Comparison of ENCODE assay signal across 27 mouse cellular contexts in the genomic region with DNA sequence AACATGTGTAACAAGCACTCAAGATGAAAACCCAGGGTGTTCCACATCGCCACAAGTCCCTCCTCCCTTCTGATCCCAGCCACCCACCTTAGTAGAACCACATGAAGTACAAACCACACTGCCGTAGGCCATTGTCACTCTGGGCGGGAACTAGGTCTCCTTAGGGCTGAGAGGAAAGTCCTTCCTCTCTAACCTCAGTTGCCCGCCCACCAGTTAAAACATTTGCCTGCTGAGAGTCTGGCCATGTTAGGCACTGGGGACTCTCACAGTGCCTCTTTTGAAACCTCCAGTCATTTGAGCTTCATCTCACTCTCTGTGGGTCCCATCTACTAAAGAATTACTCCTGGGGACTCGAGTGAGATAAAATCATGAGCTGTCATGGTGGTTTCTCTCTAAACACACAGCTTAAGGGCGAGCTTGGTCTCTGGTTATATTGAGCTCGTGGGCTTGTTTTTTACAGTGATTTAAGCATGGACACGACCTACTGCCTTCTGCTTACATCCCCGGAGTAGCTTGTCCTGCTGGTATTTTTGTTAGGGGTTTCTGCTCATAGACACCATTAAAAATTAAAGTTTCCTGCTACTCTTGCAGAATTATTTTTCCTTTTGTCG. TPM values are rescaled to one million over a fixed set of nuclear protein-coding genes. Genes with fewer than 3 reads are reported as not detected.
DNase-seq lines count a peak whose midpoint lies in the region; ATAC-seq and TF ChIP-seq lines count a peak whose summit lies in the region.
"Had no signal": no experiment of that assay in that cellular context is flagged by ENCODE, and none has a peak within 500 bp of the region (broad histone marks: within the 10 kb centered on the region; RNA-seq: fewer than 3 reads in every experiment).

No protein-coding gene starts in this region.

- intact Hi-C loops in heart, adult 2 months (cut with DNase I) = no loop called here

- WGBS in heart, adult 2 months = 91% methylated on average over 10 of the region's 10 CpGs
- 84% methylated on average over 10 of the region's 10 CpGs for WGBS in kidney, embryonic 15.5 days
- 89% methylated on average over 10 of the region's 10 CpGs for WGBS in midbrain, embryonic 11.5 days

- no peaks in the 10 kb centered on the region for H3K9me3 ChIP-seq in kidney, embryonic 15.5 days (replicated peaks)
- no peaks in the 10 kb centered on the region for H3K9me3 ChIP-seq in midbrain, embryonic 11.5 days (ENCODE audit: control insufficient read depth, low read length)
- H3K9me3 ChIP-seq: embryonic facial prominence, embryonic 15.5 days; heart, embryonic 15.5 days; hindbrain, embryonic 13.5 days; liver, embryonic 13.5 days; megakaryocyte, embryonic 14.5 days; midbrain, embryonic 15.5 days; neural tube, embryonic 13.5 days; stomach, embryonic 15.5 days had no signal

- no peak overlapping the region for H3K4me3 ChIP-seq in heart, adult 2 months
- no peak overlapping the region for H3K4me3 ChIP-seq in kidney, embryonic 15.5 days (replicated peaks)
- no peak overlapping the region for H3K4me3 ChIP-seq in midbrain, embryonic 11.5 days (ENCODE audit: low read depth, low read length)
- H3K4me3 ChIP-seq: embryonic facial prominence, embryonic 15.5 days; heart, embryonic 15.5 days; hindbrain, embryonic 13.5 days; liver, embryonic 13.5 days; megakaryocyte, embryonic 14.5 days; midbrain, embryonic 15.5 days; neural tube, embryonic 13.5 days; stomach, embryonic 15.5 days had no signal

- no peaks in the 10 kb centered on the region for H3K4me1 ChIP-seq in heart, adult 2 months (ENCODE audit: control insufficient read depth, insufficient read depth, low read length)
- H3K4me1 ChIP-seq in kidney, embryonic 15.5 days = no peaks in the 10 kb centered on the region
- H3K4me1 ChIP-seq in midbrain, embryonic 11.5 days (ENCODE audit: control insufficient read depth, insufficient read depth, low read length) = no peaks in the 10 kb centered on the region
- H3K4me1 ChIP-seq: embryonic facial prominence, embryonic 15.5 days; heart, embryonic 15.5 days; hindbrain, embryonic 13.5 days; liver, embryonic 13.5 days; midbrain, embryonic 15.5 days; neural tube, embryonic 13.5 days; stomach, embryonic 15.5 days had no signal

- H3K79me2 ChIP-seq in heart, adult 2 months (replicated peaks; ENCODE audit: control insufficient read depth, insufficient read depth, low read length) = no peaks in the 10 kb centered on the region

- TF ChIP-seq POLR2A in heart, adult 2 months (IDR thresholded peaks at IDR 0.05; ENCODE audit: insufficient read depth, low read depth, low read length) = no peak

- TF ChIP-seq CTCF in heart, adult 2 months (IDR thresholded peaks at IDR 0.05) = no peak

- H3K36me3 ChIP-seq in heart, adult 2 months (ENCODE audit: control insufficient read depth, insufficient read depth, low read length) = no peaks in the 10 kb centered on the region
- H3K36me3 ChIP-seq in kidney, embryonic 15.5 days = peaks cover 97% of the 10 kb centered on the region
- H3K36me3 ChIP-seq in midbrain, embryonic 11.5 days (ENCODE audit: control insufficient read depth, insufficient read depth, low read length) = peaks cover 12% of the 10 kb centered on the region

- no peak overlapping the region for H3K9ac ChIP-seq in heart, adult 2 months (ENCODE audit: low read depth, low read length)
- H3K9ac ChIP-seq in kidney, embryonic 15.5 days = no peak overlapping the region
- no peak overlapping the region for H3K9ac ChIP-seq in midbrain, embryonic 11.5 days (ENCODE audit: low read length)
- H3K9ac ChIP-seq: embryonic facial prominence, embryonic 15.5 days; heart, embryonic 15.5 days; hindbrain, embryonic 13.5 days; liver, embryonic 13.5 days; midbrain, embryonic 15.5 days; neural tube, embryonic 13.5 days; stomach, embryonic 15.5 days had no signal

- H3K27ac ChIP-seq in heart, adult 2 months = no peak overlapping the region
- no peak overlapping the region for H3K27ac ChIP-seq in kidney, embryonic 15.5 days
- H3K27ac ChIP-seq in midbrain, embryonic 11.5 days (ENCODE audit: low read depth, low read length) = no peak overlapping the region
- H3K27ac ChIP-seq: embryonic facial prominence, embryonic 15.5 days; heart, embryonic 15.5 days; hindbrain, embryonic 13.5 days; liver, embryonic 13.5 days; midbrain, embryonic 15.5 days; neural tube, embryonic 13.5 days; stomach, embryonic 15.5 days had no signal

- TF ChIP-seq EP300 in heart, adult 2 months (IDR thresholded peaks at IDR 0.05; ENCODE audit: insufficient read depth, low read depth, low read length) = no peak

- peak; percentile 83 for ATAC-seq in inflammation-experienced regulatory T-cells, adult 6 months
- ATAC-seq in kidney, embryonic 15.5 days (replicated peaks; ENCODE audit: low FRiP score) = no peak
- no peak for ATAC-seq in midbrain, embryonic 11.5 days (ENCODE audit: low FRiP score)
- ATAC-seq: forebrain, embryonic 16.5 days; intestine, embryonic 16.5 days; midbrain, embryonic 15.5 days had no signal

- H3K4me2 ChIP-seq in kidney, embryonic 15.5 days = no peak overlapping the region
- no peak overlapping the region for H3K4me2 ChIP-seq in midbrain, embryonic 11.5 days
- H3K4me2 ChIP-seq: embryonic facial prominence, embryonic 15.5 days; heart, embryonic 15.5 days; hindbrain, embryonic 13.5 days; liver, embryonic 13.5 days; midbrain, embryonic 15.5 days; neural tube, embryonic 13.5 days; stomach, embryonic 15.5 days had no signal

- no peaks in the 10 kb centered on the region for H3K27me3 ChIP-seq in heart, adult 2 months (ENCODE audit: control insufficient read depth, insufficient read depth, low read length)
- no peaks in the 10 kb centered on the region for H3K27me3 ChIP-seq in kidney, embryonic 15.5 days
- H3K27me3 ChIP-seq in midbrain, embryonic 11.5 days (ENCODE audit: control insufficient read depth, insufficient read depth, low read length) = no peaks in the 10 kb centered on the region
- H3K27me3 ChIP-seq: embryonic facial prominence, embryonic 15.5 days; heart, embryonic 15.5 days; hindbrain, embryonic 13.5 days; liver, embryonic 13.5 days; megakaryocyte, embryonic 14.5 days; midbrain, embryonic 15.5 days; neural tube, embryonic 13.5 days; stomach, embryonic 15.5 days had no signal

- peak; percentile 66 for DNase-seq in heart, adult 11 months
- no peak for DNase-seq in heart, adult 2 months
- DNase-seq in thymus, postnatal 14 days = peak; percentile 50
- DNase-seq in adrenal gland, postnatal 14 days = no peak
- no peak for DNase-seq in midbrain, embryonic 11.5 days (ENCODE audit: low spot score, missing footprints)
- DNase-seq: cerebellum, adult 11 months; cerebellum, adult 9-11 months; gastrocnemius, postnatal 36 days; heart, postnatal 36 days; kidney, postnatal 4 days; liver, embryonic 13.5 days; lung, adult 2 months; lung, postnatal 14 days; right cerebral cortex, adult 18-20 months; right cerebral cortex, postnatal 4 days had no signal

RNA-seq across cellular contexts. Expression of a gene that starts 7.2 kb away (rescaled TPM):
- total RNA-seq in heart, adult 2 months (2021) = 1 to 10 TPM; 7.3 to 9.1 TPM
- 7.2 and 9.3 TPM in 2 replicates for polyA plus RNA-seq in heart, adult 2 months (2012; rRNA removed)
- polyA plus RNA-seq in inflammation-experienced regulatory T-cells, adult 6 months (2017; shearing (Covaris generic)) = 100 to 1,000 TPM; 180 to 219 (median 188) TPM
- 5.5 and 6.1 TPM in 2 replicates for polyA plus RNA-seq in kidney, embryonic 15.5 days (2015; fragmentation: Nextera tagmentation; extraction: Ambion mirVana)
- total RNA-seq in adrenal gland, postnatal 14 days (2021) = 12.2 and 27.7 TPM in 2 replicates
- polyA plus RNA-seq in midbrain, embryonic 11.5 days (2014; fragmentation: Nextera tagmentation; extraction: Ambion mirVana) = 1.1 TPM in 2 replicates

RNA-seq across cellular contexts. Expression of a gene that starts 52.7 kb away (rescaled TPM):
- total RNA-seq in heart, adult 2 months (2021) = 10 to 100 TPM; 41.6 to 52.1 TPM
- polyA plus RNA-seq in heart, adult 2 months (2012; rRNA removed) = 27.7 and 39.9 TPM in 2 replicates
- 10 to 100 TPM; 33.8 to 41.7 (median 37.1) TPM for polyA plus RNA-seq in inflammation-experienced regulatory T-cells, adult 6 months (2017; shearing (Covaris generic))
- polyA plus RNA-seq in kidney, embryonic 15.5 days (2015; fragmentation: Nextera tagmentation; extraction: Ambion mirVana) = 104 and 111 TPM in 2 replicates
- total RNA-seq in adrenal gland, postnatal 14 days (2021) = 59.7 and 63.3 TPM in 2 replicates
- polyA plus RNA-seq in midbrain, embryonic 11.5 days (2014; fragmentation: Nextera tagmentation; extraction: Ambion mirVana) = 78.4 and 84.6 TPM in 2 replicates

RNA-seq across cellular contexts. Expression of a gene that starts 52.8 kb away (rescaled TPM):
- 1 to 10 TPM; 1.1 TPM for total RNA-seq in heart, adult 2 months (2021)
- polyA plus RNA-seq in heart, adult 2 months (2012; rRNA removed) = 0.23 and 0.85 TPM in 2 replicates
- polyA plus RNA-seq in inflammation-experienced regulatory T-cells, adult 6 months (2017; shearing (Covaris generic)) = 1 to 10 TPM in 1 of 3 experiments, under 1 TPM in 2; 0.36 to 2.0 (median 0.63) TPM
- polyA plus RNA-seq in kidney, embryonic 15.5 days (2015; fragmentation: Nextera tagmentation; extraction: Ambion mirVana) = 8.5 and 8.6 TPM in 2 replicates
- total RNA-seq in adrenal gland, postnatal 14 days (2021) = 2.1 and 2.4 TPM in 2 replicates
- 0.86 and 1.9 TPM in 2 replicates for polyA plus RNA-seq in midbrain, embryonic 11.5 days (2014; fragmentation: Nextera tagmentation; extraction: Ambion mirVana)
- total RNA-seq: common myeloid progenitor, adult 5-6 weeks; gastrocnemius, postnatal 36 days had no signal

Comparison
In these comparisons a context has a peak if more than half of its experiments do, and no peak if none do; other contexts are left out.
1. DNase-seq: peak in heart, adult 11 months (single experiment) and thymus, postnatal 14 days (single experiment); none in heart, adult 2 months (0 of 2), adrenal gland, postnatal 14 days (single experiment) and midbrain, embryonic 11.5 days (single experiment).
2. RNA of a gene that starts 7.2 kb away (polyA plus RNA-seq): 180 to 219 TPM in inflammation-experienced regulatory T-cells, adult 6 months; 7.2 to 9.3 TPM in heart, adult 2 months, 5.5 to 6.1 TPM in kidney, embryonic 15.5 days and 1.1 TPM in midbrain, embryonic 11.5 days; every median in the first group is over 10 times any median in the second.